Mouse (Mus musculus): ENCODE data around the gene Cd320.
"Not testable (repeated sequence)": the region's sequence is repeated elsewhere in the genome, so short reads cannot be mapped to it uniquely, and the experiment has no call there.

The Cd320 gene

DNA sequence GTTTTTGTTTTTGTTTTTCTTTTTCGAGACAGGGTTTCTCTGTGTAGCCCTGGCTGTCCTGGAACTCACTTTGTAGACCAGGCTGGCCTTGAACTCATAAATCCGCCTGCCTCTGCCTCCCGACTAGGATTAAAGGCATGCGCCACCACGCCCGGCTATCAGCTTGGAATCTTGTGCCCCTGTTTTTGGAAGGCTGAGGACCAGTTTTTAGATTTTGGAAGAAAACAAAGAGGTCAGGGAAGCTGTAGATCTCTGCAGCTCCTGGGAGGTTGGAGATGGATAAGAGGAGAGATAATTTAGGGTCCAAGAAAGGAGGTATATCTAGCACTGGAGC is 17.9 kb upstream of the Cd320 start:
- DNase-seq (ENCODE audit: low spot score in 2 of 2), result not testable (repeated sequence)

DNA sequence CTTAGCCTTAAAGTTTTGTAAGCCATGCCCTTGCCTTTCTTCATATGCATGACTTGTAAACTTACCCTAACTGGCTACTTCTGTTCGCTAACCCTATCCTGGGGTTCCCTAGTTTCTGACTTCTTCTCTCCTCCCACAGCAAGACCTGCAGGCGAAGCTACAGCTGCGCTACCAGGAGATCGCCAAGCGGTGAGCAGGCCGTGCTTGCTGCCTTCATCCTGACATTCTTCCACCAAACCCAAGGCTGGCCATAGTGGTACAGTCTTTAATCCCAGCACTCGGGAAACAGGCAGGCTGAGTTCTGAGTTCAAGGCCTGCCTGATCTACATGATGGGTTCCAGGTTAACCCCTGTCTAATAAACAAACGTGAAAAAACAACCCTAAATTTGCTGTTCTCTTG is 17.4 kb upstream of the Cd320 start:
- no peak for DNase-seq (ENCODE audit: low spot score in 2 of 2)

DNA sequence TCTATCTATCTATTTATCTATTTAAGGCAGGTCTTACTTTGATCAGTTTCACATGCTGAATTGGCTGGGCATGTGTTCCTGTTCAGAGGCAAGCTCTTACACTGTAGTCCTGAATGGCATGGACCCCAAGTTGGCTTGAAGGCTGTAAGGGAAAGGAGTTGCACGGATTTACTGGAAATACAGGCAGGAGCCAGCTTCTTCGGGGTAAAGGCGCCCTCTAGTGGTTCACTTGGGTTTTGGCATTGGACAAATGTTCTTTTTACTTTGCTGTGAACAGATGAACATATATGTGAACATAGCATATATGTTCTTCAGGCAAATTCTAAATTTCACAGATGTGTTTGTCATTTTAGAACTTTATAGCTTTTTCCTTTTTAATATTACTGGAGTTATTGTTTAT is 16.0 kb upstream of the Cd320 start:
- peak; percentile 64 to 80 for DNase-seq (ENCODE audit: low spot score in 2 of 2)

DNA sequence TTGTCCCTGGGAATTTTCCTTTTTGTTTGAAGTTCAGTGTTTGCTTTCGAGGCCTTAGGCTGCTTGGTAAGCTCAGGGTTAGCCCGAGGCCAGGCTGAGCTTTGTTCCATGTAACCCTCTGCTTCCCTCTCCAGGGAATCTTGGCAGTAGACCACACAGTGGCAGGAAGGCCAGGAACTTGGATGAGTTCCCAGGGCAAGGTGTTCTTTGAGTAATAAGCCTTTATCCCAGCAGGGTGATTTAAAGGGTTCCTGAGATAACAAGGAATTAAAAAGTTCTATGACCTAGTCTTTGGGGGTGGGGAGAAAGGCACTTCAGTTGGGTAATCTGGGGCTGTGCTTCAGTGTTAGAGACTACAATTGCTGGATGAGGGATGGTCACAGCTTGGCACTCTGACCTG is 14.0 kb upstream of the Cd320 start:
- DNase-seq (ENCODE audit: low spot score in 2 of 2), result no peak

DNA sequence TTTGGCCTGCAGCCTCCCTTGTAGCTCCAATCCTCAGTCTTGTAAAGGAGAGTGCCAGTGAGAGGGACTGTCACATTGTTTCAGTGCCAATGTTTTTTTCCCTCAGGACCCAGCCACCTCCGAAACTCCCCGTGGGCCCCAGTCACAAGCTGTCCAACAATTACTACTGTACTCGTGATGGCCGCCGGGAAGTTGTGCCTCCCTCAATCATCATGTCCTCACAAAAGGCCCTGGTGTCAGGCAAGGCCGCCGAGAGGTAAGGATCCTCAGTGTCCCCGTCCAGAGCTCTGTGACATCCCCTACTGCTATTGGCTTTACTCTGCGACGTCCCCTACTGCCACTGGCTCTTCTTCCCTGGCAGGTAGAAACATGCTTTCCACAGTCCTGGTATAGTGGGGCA is 13.3 kb upstream of the Cd320 start:
- DNase-seq (ENCODE audit: low spot score in 2 of 2), result no peak

DNA sequence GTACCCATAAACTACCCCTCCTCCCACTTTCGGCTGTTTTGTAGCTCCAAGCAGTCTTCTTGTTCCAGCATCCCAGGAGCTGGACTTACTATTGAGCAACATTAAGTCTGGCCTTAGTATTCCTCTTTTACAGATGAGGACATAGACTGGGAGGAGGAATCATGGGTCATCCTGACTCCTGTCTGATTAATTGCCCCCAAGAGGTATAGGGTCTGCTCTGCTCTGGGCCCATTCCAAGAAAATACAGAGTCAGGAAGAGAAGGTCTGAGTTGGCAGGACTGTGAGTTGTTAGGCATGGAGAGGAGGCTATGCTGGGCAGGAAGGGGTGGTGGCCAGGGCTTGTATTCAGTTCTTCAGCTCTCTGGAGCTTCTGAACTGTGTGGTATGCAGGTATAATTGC is 1.3 kb downstream of the Cd320 start:
- no peak for DNase-seq (ENCODE audit: low spot score in 2 of 2)

DNA sequence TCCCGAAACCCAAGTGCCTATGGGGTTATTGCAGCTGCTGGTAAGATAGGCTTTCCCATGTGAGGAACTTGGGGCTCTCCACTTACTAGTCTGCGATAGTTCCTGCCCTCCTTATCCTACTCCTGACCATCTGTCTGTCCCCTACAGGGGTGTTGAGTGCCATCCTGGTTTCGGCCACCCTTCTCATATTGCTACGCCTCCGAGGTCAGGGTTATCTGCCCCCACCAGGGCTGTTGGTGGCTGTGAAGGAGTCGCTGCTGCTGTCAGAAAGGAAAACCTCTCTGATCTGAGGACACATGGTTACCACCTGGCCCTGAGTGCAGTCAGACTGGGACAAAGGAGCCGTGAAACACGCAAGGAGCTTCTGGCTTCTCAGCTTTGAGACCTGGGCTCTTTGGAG is 5.2 kb downstream of the Cd320 start:
- no peak for DNase-seq (ENCODE audit: low spot score in 2 of 2)

DNA sequence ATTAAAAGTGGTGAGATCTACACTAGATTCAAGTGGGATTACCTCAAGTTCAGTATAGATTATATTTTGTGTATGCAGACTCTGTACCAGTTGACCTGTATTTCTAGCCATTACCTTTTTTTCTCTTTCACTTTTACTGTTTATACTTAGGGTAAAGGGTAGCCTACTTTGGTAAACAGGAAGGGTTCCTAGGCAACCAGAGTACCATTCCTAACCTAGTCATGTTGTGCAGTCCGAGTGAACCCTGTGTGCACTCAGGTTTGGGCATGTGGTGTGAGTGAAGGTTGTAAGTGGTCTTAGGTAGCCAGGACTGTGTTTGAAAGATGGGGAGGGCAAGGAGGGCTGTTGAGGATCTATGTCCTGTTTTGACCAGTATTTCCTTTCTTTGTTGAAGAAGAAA is 8.4 kb downstream of the Cd320 start:
- DNase-seq (ENCODE audit: low spot score in 2 of 2), result no peak

DNA sequence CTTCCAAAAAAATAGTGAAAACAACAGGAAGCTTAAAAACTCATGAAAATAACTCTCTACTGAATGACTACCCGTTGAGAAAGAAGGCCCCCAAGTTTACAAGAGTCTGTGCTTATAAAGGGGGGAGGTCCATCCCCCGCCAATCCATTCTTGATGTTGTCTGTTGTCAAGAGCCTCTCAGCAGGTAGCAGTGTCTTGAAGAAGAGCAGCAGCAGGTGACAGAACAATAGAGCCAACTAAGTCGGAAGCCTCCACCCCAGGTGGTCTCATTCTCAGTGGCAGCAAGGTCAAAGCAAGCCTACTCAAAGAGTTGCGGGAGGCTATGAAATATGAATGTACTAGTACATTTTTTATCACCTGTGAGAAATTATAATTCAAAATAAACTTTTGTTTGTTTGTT is 14.9 kb downstream of the Cd320 start:
- no peak for DNase-seq (ENCODE audit: low spot score in 2 of 2)

DNA sequence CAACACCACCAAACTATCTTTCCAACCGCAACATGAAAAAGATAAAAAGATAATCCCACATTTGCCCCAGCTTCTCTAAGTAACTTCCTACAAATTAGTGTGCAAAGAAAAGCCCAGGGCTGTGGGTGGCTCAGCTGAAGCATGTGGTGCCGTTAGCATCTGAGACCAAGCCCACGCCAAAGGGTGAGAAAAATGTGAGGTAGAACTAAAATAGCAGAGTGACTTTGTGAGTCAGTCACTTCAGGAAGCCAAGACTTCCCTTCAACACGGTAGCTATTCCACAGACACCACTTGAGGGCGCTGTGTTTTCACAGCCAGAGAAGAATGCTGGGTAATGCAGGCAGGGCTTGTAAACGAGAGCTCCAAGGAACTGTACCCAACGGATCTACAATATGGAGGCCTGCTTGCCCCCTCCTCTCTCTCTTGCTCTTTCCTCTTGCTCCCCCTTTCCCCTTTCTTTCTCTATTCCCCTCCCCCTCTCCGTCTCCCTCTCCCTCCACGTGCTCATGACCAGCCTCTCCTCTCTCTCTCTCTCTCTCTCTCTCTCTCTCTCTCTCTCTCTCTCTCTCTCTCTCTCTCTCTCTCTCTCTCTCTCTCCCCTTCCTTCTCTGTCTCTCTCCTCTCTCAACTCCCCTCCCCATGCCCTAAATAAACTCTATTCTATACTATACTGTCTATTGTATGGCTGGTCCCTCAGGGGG is 22.6 kb downstream of the Cd320 start:
- peak; percentile 76 to 92 for DNase-seq (ENCODE audit: low spot score in 2 of 2)

DNA sequence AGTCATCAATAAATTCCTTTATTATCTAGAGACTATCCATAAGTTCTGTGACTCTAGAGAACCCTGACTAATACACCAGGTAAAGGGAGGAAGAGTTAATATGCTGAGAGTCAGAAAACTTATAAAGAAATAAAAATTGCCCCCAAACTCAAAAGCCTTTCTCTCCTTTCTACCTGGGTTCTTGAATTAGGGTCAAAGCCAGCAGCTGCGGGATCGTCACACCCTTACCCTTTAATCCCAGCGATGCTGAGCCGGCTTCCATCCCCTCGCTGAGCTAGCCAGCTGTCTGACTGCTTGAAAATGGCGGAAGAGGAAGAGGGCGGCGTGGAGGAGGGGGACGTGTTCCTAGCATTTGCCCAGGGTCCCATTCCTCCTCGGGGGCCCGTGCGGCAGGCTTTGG is 30.6 kb downstream of the Cd320 start, which contains the start of gene Gm7029:
Gene Gm7029 (plus strand): TSS at position 301 of the 400 bp plus-strand sequence.
- DNase-seq (ENCODE audit: low spot score in 2 of 2), result not testable (repeated sequence)

DNA sequence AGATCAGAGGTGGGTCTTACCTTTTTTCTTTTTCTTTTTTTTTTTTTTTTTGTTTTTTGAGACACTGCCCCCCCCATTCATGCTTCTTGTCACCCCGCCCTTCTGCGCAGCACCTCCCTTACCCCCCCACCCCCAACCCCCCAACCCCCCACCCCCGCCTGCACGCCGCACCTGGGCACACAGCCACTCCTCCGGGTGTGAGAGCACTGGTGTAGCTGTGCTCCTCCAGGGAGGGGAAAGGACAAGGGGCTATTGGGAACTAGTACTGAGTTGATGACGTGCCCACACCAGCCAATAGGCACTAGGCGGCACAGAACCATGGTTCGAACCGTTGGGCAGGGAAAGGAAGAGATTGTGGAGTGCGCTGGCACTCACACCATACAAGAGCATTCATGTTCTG is 31.5 kb downstream of the Cd320 start:
- no peak for DNase-seq (ENCODE audit: low spot score in 2 of 2)

DNA sequence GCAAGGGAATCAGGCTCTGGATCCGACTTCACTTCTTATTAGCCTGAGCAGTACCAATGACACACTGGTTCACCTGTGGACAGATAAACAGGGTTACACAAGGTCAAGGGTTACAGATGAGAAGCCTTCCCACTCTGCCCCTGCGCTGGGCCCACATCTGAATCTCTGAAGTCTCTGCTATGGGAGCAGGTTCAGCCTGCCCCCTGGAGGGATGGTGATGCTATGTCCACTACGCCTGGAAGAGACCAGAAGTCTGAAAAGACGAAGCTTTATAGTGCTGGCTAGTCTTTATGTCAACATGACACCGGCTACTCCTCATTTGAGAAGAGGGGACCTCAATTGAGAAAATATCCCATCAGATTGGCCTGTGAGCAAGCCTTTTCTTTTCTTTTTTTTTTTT is 32.9 kb downstream of the Cd320 start:
- DNase-seq (ENCODE audit: low spot score in 2 of 2), result not testable (repeated sequence)

DNA sequence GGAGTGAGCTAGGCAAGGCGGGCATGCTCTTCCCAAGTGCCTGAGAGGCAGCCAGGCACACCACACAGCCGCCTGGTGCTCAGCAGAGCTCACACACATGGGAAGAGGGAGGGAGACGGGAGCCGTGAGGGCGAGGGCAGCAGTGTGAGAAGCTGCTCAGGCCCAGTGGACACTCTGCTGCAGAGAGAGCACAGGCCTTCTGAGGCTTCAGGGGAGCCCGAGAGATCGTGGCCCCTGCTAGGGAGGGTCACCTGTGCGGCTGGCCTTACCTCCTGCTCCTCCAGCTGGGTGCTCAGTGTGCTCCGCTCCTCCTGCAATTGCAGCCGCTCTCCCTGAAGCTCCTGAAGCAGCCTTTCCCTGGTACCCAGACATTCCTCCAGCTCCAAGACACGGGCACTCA is 41.4 kb downstream of the Cd320 start:
- not testable (repeated sequence) for DNase-seq (ENCODE audit: low spot score in 2 of 2)

DNA sequence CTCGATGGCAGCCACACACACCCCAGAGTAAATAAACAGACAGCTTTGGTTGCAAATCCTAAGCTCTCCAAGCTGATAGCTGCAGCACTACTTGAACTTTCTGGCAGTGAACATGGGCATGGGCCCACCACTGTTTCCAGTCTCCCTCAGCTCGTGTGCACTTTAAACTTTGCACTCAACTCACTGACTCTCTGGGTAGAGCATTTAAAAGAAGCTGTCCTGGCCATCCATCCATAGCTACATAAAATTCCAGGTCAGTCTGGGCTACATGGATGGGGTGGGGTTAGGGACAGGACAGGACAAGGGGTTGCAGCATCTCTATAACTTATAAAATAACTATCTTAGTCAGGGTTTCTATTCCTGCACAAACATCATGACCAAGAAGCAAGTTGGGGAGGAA is 44.9 kb downstream of the Cd320 start:
- DNase-seq (ENCODE audit: low spot score in 2 of 2), result not testable (repeated sequence)

DNA sequence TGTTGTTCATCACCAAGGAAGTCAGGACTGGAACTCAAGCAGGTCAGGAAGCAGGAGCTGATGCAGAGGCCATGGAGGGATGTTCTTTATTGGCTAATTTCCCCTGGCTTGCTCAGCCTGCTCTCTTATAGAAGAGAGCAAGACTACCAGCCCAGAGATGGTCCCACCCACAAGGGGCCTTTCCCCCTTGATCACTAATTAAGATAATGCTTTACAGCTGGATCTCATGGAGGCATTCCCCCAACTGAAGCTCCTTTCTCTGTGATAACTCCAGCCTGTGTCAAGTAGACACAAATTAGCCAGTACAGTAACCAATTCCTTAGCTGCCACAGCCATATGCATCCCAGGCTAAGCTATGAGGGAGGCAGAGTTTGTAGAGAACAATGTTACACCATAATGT is 45.3 kb downstream of the Cd320 start:
- not testable (repeated sequence) for DNase-seq (ENCODE audit: low spot score in 2 of 2)

DNA sequence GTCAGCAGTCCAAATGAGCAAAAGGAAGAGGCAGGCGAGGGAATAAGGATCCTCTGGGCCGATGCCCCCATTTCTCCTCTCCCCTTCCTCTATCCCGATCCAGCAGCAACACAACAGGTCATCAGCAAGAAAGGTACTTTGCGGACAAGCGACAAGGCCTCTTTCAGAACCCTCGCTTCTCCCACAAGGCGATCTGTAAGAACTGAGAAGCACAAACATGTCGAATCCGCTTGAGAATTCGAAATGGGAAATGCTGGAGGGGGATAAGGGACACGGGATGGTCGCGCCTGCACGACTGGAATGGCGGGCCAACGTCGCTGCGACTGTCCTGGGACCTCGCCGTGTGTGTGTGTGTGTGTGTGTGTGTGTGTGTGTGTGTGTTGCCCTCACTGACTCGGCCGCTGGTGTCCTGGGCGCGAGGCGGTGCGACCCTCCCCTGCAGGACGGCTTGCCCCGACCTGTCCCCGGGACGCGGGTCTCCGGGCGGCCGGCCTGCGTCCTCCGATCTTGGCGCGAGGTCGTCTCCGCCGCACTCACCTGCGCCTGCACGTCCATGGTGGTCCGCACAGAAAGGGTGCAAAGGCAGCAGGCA is 47.1 kb downstream of the Cd320 start:
- DNase-seq (ENCODE audit: low spot score in 2 of 2), result not testable (repeated sequence)

DNA sequence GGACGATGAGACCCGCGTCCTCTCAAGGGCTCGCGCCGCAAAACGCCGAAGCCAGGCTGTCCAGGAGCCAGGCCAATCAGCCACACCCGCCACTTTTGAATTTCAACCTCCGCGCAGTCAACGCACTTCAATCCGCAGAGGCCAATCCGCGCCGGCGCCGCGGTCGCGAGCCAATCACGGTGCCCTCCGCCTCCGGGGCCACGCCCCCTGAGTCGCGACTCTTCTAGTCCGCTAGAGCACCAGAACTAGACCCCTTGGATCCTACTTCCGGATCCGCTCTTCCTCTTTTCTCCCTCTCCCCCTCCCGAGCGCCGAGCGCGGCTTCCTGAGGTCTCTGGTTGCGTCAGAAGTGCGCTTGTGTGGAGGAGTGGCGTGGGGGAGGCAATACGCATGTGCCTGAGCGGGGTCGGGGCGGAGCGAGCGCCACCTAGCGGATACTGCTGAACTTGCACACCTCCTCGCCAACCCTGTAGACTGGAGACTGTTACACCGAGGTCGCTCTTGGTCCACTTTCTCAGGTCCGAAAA is 47.7 kb downstream of the Cd320 start, which contains the start of gene Kifc1:
Gene Kifc1 (minus strand): TSS at position 129 of the 527 bp plus-strand sequence.
- DNase-seq (ENCODE audit: low spot score in 2 of 2), result peak; percentile 99 to 100

DNA sequence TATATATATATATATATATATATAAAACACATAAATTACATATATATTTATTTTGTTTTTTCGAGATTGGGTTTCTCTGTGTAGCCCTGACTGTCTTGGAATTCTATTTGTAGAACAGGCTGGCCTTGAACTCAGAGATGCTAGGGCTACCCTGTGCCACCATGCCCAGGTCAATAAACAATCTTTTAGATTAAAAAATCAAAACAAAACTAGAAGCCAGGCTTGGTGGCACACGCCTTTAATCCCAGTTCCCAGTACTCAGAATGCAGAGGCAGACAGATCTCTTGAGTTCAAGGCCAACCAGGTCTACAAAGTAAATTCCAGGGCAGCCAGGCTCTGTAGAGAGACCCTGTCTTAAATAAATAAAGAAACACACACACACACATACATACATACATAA is 48.5 kb downstream of the Cd320 start:
- no peak for DNase-seq (ENCODE audit: low spot score in 2 of 2)

DNA sequence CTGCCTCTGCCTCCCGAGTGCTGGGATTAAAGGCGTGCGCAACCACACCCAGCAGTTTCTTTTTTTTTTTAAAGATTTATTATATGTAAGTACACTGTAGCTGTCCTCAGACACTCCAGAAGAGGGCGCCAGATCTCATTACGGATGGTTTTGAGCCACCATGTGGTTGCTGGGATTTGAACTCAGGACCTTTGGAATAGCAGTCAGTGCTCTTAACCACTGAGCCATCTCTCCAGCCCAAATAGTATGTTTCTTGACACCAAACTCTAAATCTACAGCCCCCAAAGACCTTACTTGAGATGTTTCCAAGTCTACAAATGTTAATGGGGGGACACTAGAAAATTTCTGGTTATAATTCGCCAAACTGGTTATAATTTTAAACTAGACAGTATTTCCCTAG is 49.0 kb downstream of the Cd320 start:
- DNase-seq (ENCODE audit: low spot score in 2 of 2), result not testable (repeated sequence)

DNA sequence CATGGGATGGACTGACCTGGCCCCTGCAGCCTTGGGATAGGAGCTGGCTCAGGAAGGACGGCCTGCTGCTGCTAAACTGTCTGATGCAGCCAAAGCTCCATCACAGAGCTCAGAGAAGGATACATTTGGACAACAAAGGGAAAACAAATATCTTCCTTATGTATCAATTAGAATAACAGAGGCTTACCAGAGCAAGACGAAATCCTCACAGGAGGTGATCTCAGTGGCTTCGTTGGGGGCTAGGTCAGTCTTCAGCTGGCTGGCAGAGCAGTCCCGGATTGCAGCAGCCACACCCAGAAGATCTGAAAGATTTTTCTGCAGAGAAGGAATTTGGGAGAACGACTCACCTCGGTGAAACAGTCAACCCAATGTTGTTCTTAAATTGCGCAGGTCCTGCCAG is 49.5 kb downstream of the Cd320 start:
- no peak for DNase-seq (ENCODE audit: low spot score in 2 of 2)

DNA sequence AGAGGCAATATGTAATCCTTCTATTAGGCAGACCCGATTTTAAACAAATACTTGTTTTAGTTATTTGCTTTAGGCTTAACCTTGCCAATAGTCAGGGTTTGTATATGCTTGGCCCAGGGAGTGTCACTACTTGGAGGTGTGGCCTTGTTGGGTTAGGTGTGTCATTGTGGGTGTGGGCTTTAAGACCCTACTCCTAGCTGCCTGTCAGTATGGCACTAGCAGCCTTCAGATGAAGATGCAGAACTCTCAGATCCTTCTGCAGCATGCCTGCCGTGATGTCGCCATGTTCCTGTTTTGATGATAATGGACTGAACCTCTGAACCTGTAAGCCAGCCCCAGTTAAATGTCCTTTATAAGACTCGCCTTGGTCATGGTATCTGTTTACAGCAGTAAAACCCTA is 50.1 kb downstream of the Cd320 start:
- not testable (repeated sequence) for DNase-seq (ENCODE audit: low spot score in 2 of 2)

DNA sequence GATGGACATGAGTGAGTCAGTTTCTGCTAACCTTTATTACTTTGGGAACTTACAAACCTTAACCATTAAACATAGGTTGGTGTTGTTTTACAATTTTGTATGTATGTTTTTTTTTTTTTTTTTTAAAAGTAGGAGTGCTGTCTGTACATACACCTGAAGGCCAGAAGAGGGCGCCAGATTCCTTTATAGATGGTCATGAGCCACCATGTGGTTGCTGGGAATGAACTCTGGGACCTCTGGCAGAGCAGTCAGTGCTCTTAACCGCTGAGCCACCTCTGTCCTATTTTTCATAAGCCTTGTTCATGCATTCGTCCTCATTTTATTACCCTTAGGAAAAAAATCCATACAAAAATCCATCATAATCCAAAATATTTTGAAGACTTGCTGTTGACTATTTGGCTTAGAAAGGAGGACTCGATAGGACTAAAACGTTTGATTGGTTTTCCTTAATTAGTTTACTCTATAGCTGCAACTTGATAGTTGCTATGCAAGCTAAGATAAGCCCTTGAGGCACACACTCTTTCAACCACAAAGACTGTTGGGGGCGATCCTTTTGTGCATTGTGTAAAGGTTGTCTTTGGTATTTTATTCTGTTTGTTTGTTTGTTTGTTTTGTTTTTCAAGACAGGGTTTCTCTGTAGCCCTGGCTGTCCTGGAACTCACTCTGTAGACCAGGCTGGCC is 54.4 kb downstream of the Cd320 start:
- DNase-seq (ENCODE audit: low spot score in 2 of 2), result no peak

Measured in frontal cortex, postnatal 36 days (tissue).